Mouse (Mus musculus): ENCODE measurements around the gene Cbln3.

Gene Cbln3

DNA sequence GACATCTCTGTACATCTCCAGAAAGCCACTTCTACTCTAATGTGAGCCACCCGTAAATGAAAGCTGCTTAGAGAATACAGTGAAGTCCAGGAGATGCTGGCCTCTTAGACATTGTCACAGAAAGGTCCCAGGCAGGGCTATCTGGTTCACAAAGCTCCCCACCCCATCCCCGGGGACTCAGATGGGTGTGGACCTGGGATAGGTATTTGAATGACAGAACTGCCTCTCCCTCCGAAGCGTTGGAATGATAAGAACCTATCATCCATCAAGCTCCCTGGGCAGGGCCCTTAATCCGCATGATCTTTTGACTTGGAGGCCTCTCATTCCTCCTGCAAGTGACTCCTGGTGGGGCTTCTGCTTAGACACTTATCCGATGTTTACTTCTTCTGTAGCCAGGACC lies 33.3 kb downstream of the Cbln3 start:
- no peak for ATAC-seq (ENCODE audit: low TSS enrichment)

GRCm38 (mm10) chr14:55845506-55846294 lies 38.5 kb downstream of the Cbln3 start:
- ATAC-seq (ENCODE audit: low TSS enrichment): no peak

GRCm38 (mm10) chr14:55842794-55843193 lies 41.4 kb downstream of the Cbln3 start:
- ATAC-seq (ENCODE audit: low TSS enrichment): no peak

GRCm38 (mm10) chr14:55840853-55841366 lies 43.3 kb downstream of the Cbln3 start:
- no peak for ATAC-seq (ENCODE audit: low TSS enrichment)

GRCm38 (mm10) chr14:55838740-55839139 lies 45.5 kb downstream of the Cbln3 start:
- ATAC-seq (ENCODE audit: low TSS enrichment): no peak

- ATAC-seq (ENCODE audit: low TSS enrichment): no peak
These were observed 45.9 kb downstream of the Cbln3 start for GRCm38 (mm10) chr14:55838312-55838711.

DNA sequence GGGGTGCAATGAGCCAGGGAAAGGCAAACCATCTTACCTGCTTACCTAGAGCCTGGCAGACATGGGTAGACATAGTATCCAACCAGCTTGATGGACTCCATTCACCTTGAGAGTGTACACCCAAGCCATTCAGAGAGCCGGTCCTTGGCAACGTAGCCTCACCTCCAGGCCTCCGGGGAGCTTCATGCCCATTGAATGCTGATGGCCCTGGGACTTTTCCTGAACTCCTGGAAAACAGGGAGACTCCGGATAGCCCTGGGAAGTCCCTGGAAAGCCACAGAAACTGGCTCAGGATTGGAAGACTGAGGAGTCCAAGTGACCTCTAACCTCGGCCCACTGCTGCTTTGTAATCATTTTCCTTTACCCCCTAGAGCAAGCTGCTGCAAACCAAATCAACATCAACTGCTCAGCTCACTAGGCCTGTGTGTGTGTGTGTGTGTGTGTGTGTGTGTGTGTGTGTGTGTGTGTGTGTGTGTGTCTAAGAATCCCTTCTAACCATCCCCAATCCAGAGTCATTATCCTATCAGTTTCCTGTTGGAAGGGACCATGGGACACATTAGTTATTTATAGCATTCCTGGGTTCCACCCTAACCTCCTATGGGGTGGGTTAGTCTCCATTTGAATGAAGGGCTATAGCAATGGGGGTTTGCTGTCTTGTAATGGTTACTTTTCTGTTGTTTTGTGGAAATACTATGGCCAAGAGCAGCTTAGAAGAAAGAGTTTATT lies 49.2 kb downstream of the Cbln3 start:
- no peak for ATAC-seq (ENCODE audit: low TSS enrichment)

DNA sequence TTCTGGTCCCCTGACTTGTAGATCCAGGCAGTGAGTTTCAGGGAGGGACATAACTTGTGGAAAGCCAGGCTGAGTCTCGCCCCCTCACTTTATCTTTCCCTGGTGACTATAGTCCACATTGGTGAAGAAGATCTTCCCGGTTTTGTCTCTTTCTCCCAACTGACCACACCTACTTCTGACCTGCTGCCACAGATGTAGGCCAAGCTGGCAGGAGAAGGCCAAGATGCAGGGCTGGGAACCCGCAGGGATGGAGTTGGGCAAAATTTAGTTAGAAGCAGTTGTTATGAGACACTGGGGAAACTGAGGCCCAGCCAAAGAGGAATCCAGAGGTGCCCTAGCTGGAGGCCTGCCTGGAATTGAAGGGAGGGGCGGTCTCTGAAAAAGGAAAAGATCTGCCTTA lies 51.1 kb downstream of the Cbln3 start:
- ATAC-seq (ENCODE audit: low TSS enrichment): no peak

GRCm38 (mm10) chr14:55830331-55830730 lies 53.9 kb downstream of the Cbln3 start:
- no peak for ATAC-seq (ENCODE audit: low TSS enrichment)

DNA sequence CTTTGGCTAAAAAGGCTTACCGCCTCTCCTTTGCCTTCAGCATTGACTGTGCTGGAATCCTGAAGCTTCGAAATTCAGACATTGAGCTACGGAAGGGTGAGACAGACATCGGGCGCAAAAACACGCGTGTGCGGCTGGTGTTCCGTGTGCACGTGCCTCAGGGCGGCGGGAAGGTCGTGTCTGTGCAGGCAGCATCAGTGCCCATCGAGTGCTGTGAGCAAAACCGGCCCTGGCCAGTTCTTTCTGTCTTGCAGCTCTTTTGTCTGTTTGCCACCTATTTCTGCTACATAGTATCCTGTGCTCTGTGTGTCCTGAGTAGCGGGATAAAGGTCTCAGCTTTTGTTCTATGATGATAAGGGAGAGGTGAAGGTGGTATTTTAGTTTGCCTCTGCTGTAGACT lies 54.3 kb downstream of the Cbln3 start:
- ATAC-seq (ENCODE audit: low TSS enrichment): no peak

Measured in frontal cortex, adult (tissue).